Mouse (Mus musculus): Measurements from ENCODE around the gene B9d1. TPM values are rescaled to one million over a fixed set of nuclear protein-coding genes. Genes with fewer than 3 reads are reported as not detected.

Gene B9d1
- polyA plus RNA-seq, 1 experiment from 2014 or later: 27.9 TPM

- Histone ChIP-seq H3K4me2 (no peak overlapping the region), H3K9ac (no peak overlapping the region), H3K4me1 (no peaks in the 10 kb centered on the region), H3K36me3 (no peaks in the 10 kb centered on the region), H3K27me3 (replicated peaks) (no peaks in the 10 kb centered on the region), H3K9me3 (no peaks in the 10 kb centered on the region), H3K4me3 (replicated peaks) (no peak overlapping the region), H3K27ac (no peak overlapping the region)
- 78% methylated on average over 3 of the region's 3 CpGs for WGBS
- no peak for ATAC-seq (ENCODE audit: insufficient read depth, low FRiP score, low read depth)
Observed at GRCm38 (mm10) chr11:61553015-61553754, 48.2 kb downstream of the B9d1 start.

DNA sequence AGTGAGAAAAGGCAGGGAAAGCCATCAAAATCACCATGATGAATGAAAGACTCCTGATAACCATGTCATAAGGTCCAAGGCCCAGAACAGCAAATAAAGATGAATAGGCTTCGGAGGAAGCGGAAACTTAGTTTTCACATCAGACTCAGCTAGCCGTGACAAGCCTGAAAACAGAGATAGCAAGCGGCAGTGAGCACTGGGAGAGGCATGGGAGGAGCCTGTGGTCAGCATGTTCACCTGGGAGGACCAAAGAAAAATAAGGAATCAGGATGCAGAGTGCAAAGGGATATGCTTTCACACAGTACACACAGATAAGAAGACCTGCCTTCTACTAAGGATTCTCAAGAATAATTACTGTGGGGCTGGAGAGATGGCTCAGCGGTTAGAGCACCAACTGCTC is 54.6 kb downstream of the B9d1 start:
- WGBS: 66% methylated on average over 5 of the region's 5 CpGs
- no peak for ATAC-seq (ENCODE audit: insufficient read depth, low FRiP score, low read depth)
- Histone ChIP-seq H3K4me3 (replicated peaks) (no peak overlapping the region), H3K9me3 (no peaks in the 10 kb centered on the region), H3K9ac (no peak overlapping the region), H3K27me3 (replicated peaks) (no peaks in the 10 kb centered on the region), H3K36me3 (no peaks in the 10 kb centered on the region), H3K4me2 (no peak overlapping the region), H3K4me1 (0 out of 2 replicates have a peak, but pooled peaks cover 5% of the 10 kb centered on the region), H3K27ac (no peak overlapping the region)

DNA sequence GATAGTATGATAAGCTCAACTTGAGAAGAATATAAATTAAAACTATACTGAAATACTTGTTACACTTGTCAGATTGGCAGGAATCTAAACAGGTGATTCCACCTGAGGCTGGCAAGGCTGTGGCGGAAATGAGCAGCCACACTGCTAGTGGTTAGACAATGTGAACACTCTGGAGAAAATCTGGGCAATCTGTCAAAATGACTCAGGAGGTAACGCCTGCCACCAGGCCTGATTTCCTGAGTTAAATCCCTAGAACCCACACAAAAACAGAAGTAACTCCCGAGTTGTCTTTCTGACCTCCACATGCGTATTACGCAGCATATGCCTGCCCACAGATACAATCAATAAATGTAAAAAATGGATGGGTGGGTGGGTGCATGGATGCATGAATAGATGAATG is 57.5 kb downstream of the B9d1 start:
- no peak overlapping the region for H3K4me2 ChIP-seq
- H3K4me3 ChIP-seq (replicated peaks): no peak overlapping the region
- H3K36me3 ChIP-seq: no peaks in the 10 kb centered on the region
- H3K27ac ChIP-seq: no peak overlapping the region
- no peak overlapping the region for H3K9ac ChIP-seq
- no peaks in the 10 kb centered on the region for H3K9me3 ChIP-seq
- ATAC-seq (ENCODE audit: insufficient read depth, low FRiP score, low read depth): no peak
- H3K27me3 ChIP-seq (replicated peaks): no peaks in the 10 kb centered on the region
- 0 out of 2 replicates have a peak, but pooled peaks cover 5% of the 10 kb centered on the region for H3K4me1 ChIP-seq
- 55% methylated on average over 5 of the region's 5 CpGs for WGBS

Other genes starting within 250 kb of the B9d1 start
- 41.0 and 45.9 TPM in 2 replicates for gene Aldh3a2, start 237.7 kb upstream of the B9d1 start, polyA plus RNA-seq (2015; fragmentation: Nextera tagmentation; extraction: Ambion mirVana)
- not detected in 2 replicates for gene Slc47a2, start 162.3 kb upstream of the B9d1 start, polyA plus RNA-seq (2015; fragmentation: Nextera tagmentation; extraction: Ambion mirVana)
- gene Slc47a1, start 126.8 kb upstream of the B9d1 start, polyA plus RNA-seq (2015; fragmentation: Nextera tagmentation; extraction: Ambion mirVana): 2.1 and 2.4 TPM in 2 replicates
- gene Rnf112, start 51.0 kb upstream of the B9d1 start, polyA plus RNA-seq (2015; fragmentation: Nextera tagmentation; extraction: Ambion mirVana): 3.0 and 3.2 TPM in 2 replicates
- gene Mfap4, start 19.7 kb upstream of the B9d1 start, polyA plus RNA-seq (2015; fragmentation: Nextera tagmentation; extraction: Ambion mirVana): 316 and 323 TPM in 2 replicates
- 47.1 and 50.8 TPM in 2 replicates for gene Mapk7, start 10.7 kb upstream of the B9d1 start, polyA plus RNA-seq (2015; fragmentation: Nextera tagmentation; extraction: Ambion mirVana)
- 19.7 and 22.5 TPM in 2 replicates for gene Epn2, start 74.5 kb downstream of the B9d1 start, polyA plus RNA-seq (2015; fragmentation: Nextera tagmentation; extraction: Ambion mirVana)
- 8.8 and 9.3 TPM in 2 replicates for gene Grap, start 148.1 kb downstream of the B9d1 start, polyA plus RNA-seq (2015; fragmentation: Nextera tagmentation; extraction: Ambion mirVana)
- gene Fam83g, start 178.9 kb downstream of the B9d1 start, polyA plus RNA-seq (2015; fragmentation: Nextera tagmentation; extraction: Ambion mirVana): 5.5 and 5.9 TPM in 2 replicates
- not detected in 2 replicates for gene Slc5a10, start 215.7 kb downstream of the B9d1 start, polyA plus RNA-seq (2015; fragmentation: Nextera tagmentation; extraction: Ambion mirVana)

Data from stomach, embryonic 15.5 days (tissue).